ENCODE assay signal across 14 mouse cellular contexts in the genomic region with DNA sequence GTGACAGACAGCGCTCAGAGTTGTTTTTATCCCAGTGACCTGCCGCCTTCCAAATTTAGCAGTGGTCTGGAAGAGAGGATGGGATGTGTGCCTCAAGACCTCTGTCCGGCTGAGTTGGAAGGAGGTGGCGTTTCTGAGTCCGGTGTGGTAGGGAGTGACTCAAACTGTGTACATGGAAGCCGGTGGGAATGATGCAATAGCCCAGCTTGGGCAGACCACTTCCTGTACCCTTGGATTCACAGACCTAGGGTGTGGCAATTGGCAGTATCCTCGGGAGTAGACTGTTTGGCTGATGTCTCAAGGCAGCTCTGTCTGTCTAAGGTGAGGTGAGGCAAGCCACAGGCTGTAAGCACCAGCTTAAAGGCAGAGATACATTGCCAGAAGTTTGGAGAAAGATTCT. TPM values are rescaled to one million over a fixed set of nuclear protein-coding genes. Genes with fewer than 3 reads are reported as not detected.
DNase-seq lines count a peak whose midpoint lies in the region; ATAC-seq and TF ChIP-seq lines count a peak whose summit lies in the region.
"Had no signal": no experiment of that assay in that cellular context is flagged by ENCODE, and none has a peak within 500 bp of the region (broad histone marks: within the 10 kb centered on the region; RNA-seq: fewer than 3 reads in every experiment).

No protein-coding gene starts in this region.

- no peak overlapping the region for H3K27ac ChIP-seq in MEL (ENCODE audit: control insufficient read depth, low read depth, low read length)
- H3K27ac ChIP-seq in intestine, postnatal 0 days (ENCODE audit: low read depth, low read length) = no peak overlapping the region
- H3K27ac ChIP-seq in midbrain, postnatal 0 days (ENCODE audit: low read depth, low read length) = no peak overlapping the region
- H3K27ac ChIP-seq: embryonic facial prominence, embryonic 13.5 days; forebrain, embryonic 15.5 days; heart, embryonic 10.5 days; hindbrain, postnatal 0 days had no signal

- TF ChIP-seq CTCF in MEL (IDR thresholded peaks at IDR 0.05 in 2 of 3, conservative IDR thresholded peaks at IDR 0.05 in 1 of 3; ENCODE audit: control insufficient read depth in 1 of 3, insufficient read depth in 1 of 3, low read depth in 2 of 3, low read length in 3 of 3, poor library complexity in 1 of 3, severe bottlenecking in 1 of 3) = no peak
- TF ChIP-seq CTCF in intestine, postnatal 0 days (IDR thresholded peaks at IDR 0.05; ENCODE audit: low read depth) = no peak
- no peak for TF ChIP-seq CTCF in midbrain, postnatal 0 days (IDR thresholded peaks at IDR 0.05)

- H3ac ChIP-seq in myocyte (ENCODE audit: control insufficient read depth, insufficient read length) = no peak overlapping the region

- no peak overlapping the region for H3K4me2 ChIP-seq in intestine, postnatal 0 days (replicated peaks; ENCODE audit: low read depth)
- peak overlapping the region; percentile 59 for H3K4me2 ChIP-seq in myocyte (ENCODE audit: low read depth)
- H3K4me2 ChIP-seq in midbrain, postnatal 0 days (ENCODE audit: low read depth, low read length, poor library complexity, severe bottlenecking) = no peak overlapping the region
- H3K4me2 ChIP-seq: embryonic facial prominence, embryonic 13.5 days; forebrain, embryonic 15.5 days had no signal

- peak; percentile 42 to 45 for DNase-seq in heart, adult 18-20 months
- no peak for DNase-seq in heart, adult 8-10 months (ENCODE audit: low spot score)
- peak; percentile 28 for DNase-seq in MEL (ENCODE audit: low read depth, low spot score)
- no peak for DNase-seq in right cerebral cortex, postnatal 36 days (ENCODE audit: low spot score in 2 of 2)
- DNase-seq in right cerebral cortex, postnatal 4 days = no peak
- no peak for DNase-seq in midbrain, postnatal 0 days (ENCODE audit: low spot score)
- DNase-seq: cerebellum, postnatal 10 days; kidney, postnatal 4 days had no signal

- H3K9ac ChIP-seq in MEL (ENCODE audit: control insufficient read depth, low read depth, low read length, poor library complexity, severe bottlenecking) = no peak overlapping the region
- no peak overlapping the region for H3K9ac ChIP-seq in intestine, postnatal 0 days (ENCODE audit: low read depth, low read length)
- H3K9ac ChIP-seq in midbrain, postnatal 0 days (replicated peaks; ENCODE audit: low read length, poor library complexity, severe bottlenecking) = no peak overlapping the region
- H3K9ac ChIP-seq: embryonic facial prominence, embryonic 13.5 days; forebrain, embryonic 15.5 days had no signal

- ATAC-seq in intestine, postnatal 0 days = peak; percentile 65
- no peak for ATAC-seq in midbrain, postnatal 0 days (ENCODE audit: low FRiP score)
- ATAC-seq: forebrain, embryonic 15.5 days; hindbrain, postnatal 0 days had no signal

- H3K4me1 ChIP-seq in MEL (ENCODE audit: control insufficient read depth in 1 of 2, insufficient read depth in 2 of 2, low read length in 2 of 2) = peaks cover 0 to 20% of the 10 kb centered on the region in 2 experiments; a peak in 2 of 4 replicates
- H3K4me1 ChIP-seq in intestine, postnatal 0 days (replicated peaks; ENCODE audit: control insufficient read depth, insufficient read depth, low read length) = 0 out of 2 replicates have a peak, but pooled peaks cover 4% of the 10 kb centered on the region
- peaks cover 4% of the 10 kb centered on the region; the same call in 1 of the 2 replicates for H3K4me1 ChIP-seq in midbrain, postnatal 0 days (ENCODE audit: insufficient read depth, low read length)

- no peak for TF ChIP-seq RAD21 in MEL (IDR thresholded peaks at IDR 0.05; ENCODE audit: low read depth, low read length)

- no peak for TF ChIP-seq EP300 in MEL (IDR thresholded peaks at IDR 0.05; ENCODE audit: low read depth in 1 of 2, low read length in 2 of 2)

- H3K4me3 ChIP-seq in MEL (ENCODE audit: control insufficient read depth in 1 of 2, insufficient read depth in 1 of 2, low read depth in 2 of 2, low read length in 2 of 2) (no peak overlapping the region), myocyte (no peak overlapping the region)
- H3K4me3 ChIP-seq in intestine, postnatal 0 days (ENCODE audit: low read depth, low read length) = no peak overlapping the region
- H3K4me3 ChIP-seq in midbrain, postnatal 0 days (ENCODE audit: low read depth, low read length) = no peak overlapping the region
- H3K4me3 ChIP-seq: embryonic facial prominence, embryonic 13.5 days; forebrain, embryonic 15.5 days; heart, embryonic 10.5 days had no signal

- no peaks in the 10 kb centered on the region for H3K27me3 ChIP-seq in MEL (ENCODE audit: control insufficient read depth in 1 of 2, insufficient read depth in 2 of 2, low read length in 2 of 2)
- H3K27me3 ChIP-seq in intestine, postnatal 0 days (replicated peaks; ENCODE audit: control insufficient read depth, insufficient read depth, low read length) = no peaks in the 10 kb centered on the region
- no peaks in the 10 kb centered on the region for H3K27me3 ChIP-seq in myocyte (ENCODE audit: control insufficient read depth, insufficient read depth, insufficient read length)
- H3K27me3 ChIP-seq in midbrain, postnatal 0 days (ENCODE audit: insufficient read depth, low read length) = peaks cover 3% of the 10 kb centered on the region; the same call in 1 of the 2 replicates

- peaks cover 0 to 21% of the 10 kb centered on the region in 2 experiments; a peak in 3 of 4 replicates for H3K36me3 ChIP-seq in MEL (ENCODE audit: control insufficient read depth in 1 of 2, insufficient read depth in 2 of 2, low read length in 2 of 2)
- no peaks in the 10 kb centered on the region for H3K36me3 ChIP-seq in intestine, postnatal 0 days (ENCODE audit: control insufficient read depth, insufficient read depth)
- H3K36me3 ChIP-seq in myocyte (ENCODE audit: control insufficient read depth, insufficient read depth) = no peaks in the 10 kb centered on the region
- H3K36me3 ChIP-seq in midbrain, postnatal 0 days (ENCODE audit: insufficient read depth, low read length) = no peaks in the 10 kb centered on the region
- H3K36me3 ChIP-seq: embryonic facial prominence, embryonic 13.5 days; forebrain, embryonic 15.5 days; heart, embryonic 10.5 days had no signal

- no peaks in the 10 kb centered on the region for H3K9me3 ChIP-seq in MEL (replicated peaks; ENCODE audit: insufficient read depth, low read length)
- no peaks in the 10 kb centered on the region for H3K9me3 ChIP-seq in intestine, postnatal 0 days (ENCODE audit: control insufficient read depth)
- H3K9me3 ChIP-seq in midbrain, postnatal 0 days (ENCODE audit: low read length) = no peaks in the 10 kb centered on the region
- H3K9me3 ChIP-seq: embryonic facial prominence, embryonic 13.5 days; forebrain, embryonic 15.5 days; heart, embryonic 10.5 days had no signal

- H3K79me2 ChIP-seq in MEL (ENCODE audit: control insufficient read depth, insufficient read depth, low read length, poor library complexity) (peaks cover 2% of the 10 kb centered on the region; the same call in 1 of the 2 replicates), myocyte (ENCODE audit: control insufficient read depth, insufficient read depth) (no peaks in the 10 kb centered on the region)

- 49% methylated on average over 7 of the region's 7 CpGs for WGBS in intestine, postnatal 0 days
- WGBS in midbrain, postnatal 0 days = 81% methylated on average over 7 of the region's 7 CpGs

- no peak for TF ChIP-seq POLR2A in MEL (IDR thresholded peaks at IDR 0.05; ENCODE audit: control insufficient read depth in 1 of 2, insufficient read depth in 1 of 2, low read depth in 1 of 2, low read length in 2 of 2, poor library complexity in 1 of 2)
- TF ChIP-seq POLR2A in myocyte (IDR thresholded peaks at IDR 0.05; ENCODE audit: insufficient read length, low read depth) = no peak

TF ChIP-seq in MEL, 35 proteins besides CTCF, POLR2A, EP300 and RAD21 (continues in another document):
- TF ChIP-seq USF1 (IDR thresholded peaks at IDR 0.05; ENCODE audit: low read depth, low read length) (no peak), TCF12 (IDR thresholded peaks at IDR 0.05; ENCODE audit: low read depth, low read length) (no peak), MAZ (IDR thresholded peaks at IDR 0.05; ENCODE audit: low read depth, low read length) (no peak), ZKSCAN1 (IDR thresholded peaks at IDR 0.05; ENCODE audit: low read depth, low read length) (no peak), TAL1 (IDR thresholded peaks at IDR 0.05; ENCODE audit: low read length) (no peak), POLR2AphosphoS5 (IDR thresholded peaks at IDR 0.05; ENCODE audit: borderline replicate concordance, low read depth, low read length) (no peak), NELFE (IDR thresholded peaks at IDR 0.05; ENCODE audit: low read depth, low read length) (no peak), UBTF (IDR thresholded peaks at IDR 0.05; ENCODE audit: borderline replicate concordance, insufficient read depth, low read depth, low read length) (no peak), RCOR1 (IDR thresholded peaks at IDR 0.05; ENCODE audit: low read depth, low read length) (no peak), MAFK (IDR thresholded peaks at IDR 0.05; ENCODE audit: borderline replicate concordance, low read depth, low read length) (no peak)

TF ChIP-seq in myocyte, 11 proteins besides CTCF, POLR2A, EP300 and RAD21 (continues in another document):
- no peak for TF ChIP-seq REST (IDR thresholded peaks at IDR 0.05; ENCODE audit: insufficient read depth, insufficient read length)
- TF ChIP-seq TCF3 (IDR thresholded peaks at IDR 0.05; ENCODE audit: insufficient read length, low read depth) = no peak
- peak in 1 of 3 experiments; percentile 59 for TF ChIP-seq MYOG (IDR thresholded peaks at IDR 0.05; ENCODE audit: control insufficient read depth in 1 of 3, insufficient read depth in 1 of 3, insufficient read length in 2 of 3, low read depth in 2 of 3)
- TF ChIP-seq POLR2AphosphoS2 (IDR thresholded peaks at IDR 0.05; ENCODE audit: insufficient read length, low read depth) = peak; percentile 58
- TF ChIP-seq TCF12 (IDR thresholded peaks at IDR 0.05; ENCODE audit: insufficient read depth, poor library complexity, severe bottlenecking) = no peak
- peak; percentile 60 for TF ChIP-seq SRF (IDR thresholded peaks at IDR 0.05; ENCODE audit: control insufficient read depth, insufficient read length, low read depth)
- TF ChIP-seq CEBPB (IDR thresholded peaks at IDR 0.05; ENCODE audit: insufficient read depth, poor library complexity, severe bottlenecking) = peak; percentile 98
- no peak for TF ChIP-seq MAX (IDR thresholded peaks at IDR 0.05; ENCODE audit: low read depth)
- no peak for TF ChIP-seq USF1 (IDR thresholded peaks at IDR 0.05; ENCODE audit: low read depth)

RNA-seq across cellular contexts. Expression of a gene that starts 6.0 kb away (rescaled TPM):
- 10 to 100 TPM; 34.0 to 34.4 TPM for total RNA-seq in heart, adult 18-20 months (2021)
- total RNA-seq in heart, adult 8-10 months (2022) = 10 to 100 TPM; 44.5 to 54.0 (median 52.6) TPM
- 8.1 and 10.4 TPM in 2 replicates for total RNA-seq in MEL (2012; rRNA removed)
- 10 to 100 TPM in 1 of 2 experiments, not detected in 1; 34.0 TPM for polyA plus RNA-seq in MEL (2012; ENCODE audit: insufficient read depth in 1 of 2, insufficient read length in 2 of 2, low read depth in 1 of 2, low replicate concordance in 2 of 2, missing spikeins in 1 of 2)
- polyA plus RNA-seq in intestine, postnatal 0 days (2015; fragmentation: Nextera tagmentation; extraction: Ambion mirVana) = 9.6 and 10.6 TPM in 2 replicates
- polyA plus RNA-seq in myocyte (2012; fragmentation: generic; extraction: Trizol) = 19.7 TPM
- total RNA-seq in midbrain, postnatal 0 days (2014; rRNA removed) = 4.3 TPM in 2 replicates
- 1.4 and 2.0 TPM in 2 replicates for polyA plus RNA-seq in midbrain, postnatal 0 days (2015; fragmentation: Nextera tagmentation; extraction: Ambion mirVana)

Comparison
In these comparisons a context has a peak if more than half of its experiments do, and no peak if none do; other contexts are left out.
1. DNase-seq: peak in heart, adult 18-20 months (2 of 2) and MEL (single experiment); none in heart, adult 8-10 months (single experiment), right cerebral cortex, postnatal 36 days (0 of 2), right cerebral cortex, postnatal 4 days (single experiment) and midbrain, postnatal 0 days (single experiment).